Mouse (Mus musculus) spleen, adult 2 months (tissue): Measurements from ENCODE around the gene Yars.

Source experiments
- CTCF ChIP-seq: fragments of 200-500 bp; IDR thresholded peaks from 2 replicates; pipeline ENCODE4 v1.5.1; 2011; ENCODE audit warnings: mild to moderate bottlenecking, inconsistent platforms; ENCODE audit not compliant: insufficient read depth, insufficient read length, insufficient replicate concordance; ENCODE audit errors: extremely low read depth
- POLR2A ChIP-seq: fragments of 200-500 bp; IDR thresholded peaks from 2 replicates; pipeline ENCODE4 v1.6.1; 2011; ENCODE audit warnings: low read depth, low read length, inconsistent platforms

DNA sequence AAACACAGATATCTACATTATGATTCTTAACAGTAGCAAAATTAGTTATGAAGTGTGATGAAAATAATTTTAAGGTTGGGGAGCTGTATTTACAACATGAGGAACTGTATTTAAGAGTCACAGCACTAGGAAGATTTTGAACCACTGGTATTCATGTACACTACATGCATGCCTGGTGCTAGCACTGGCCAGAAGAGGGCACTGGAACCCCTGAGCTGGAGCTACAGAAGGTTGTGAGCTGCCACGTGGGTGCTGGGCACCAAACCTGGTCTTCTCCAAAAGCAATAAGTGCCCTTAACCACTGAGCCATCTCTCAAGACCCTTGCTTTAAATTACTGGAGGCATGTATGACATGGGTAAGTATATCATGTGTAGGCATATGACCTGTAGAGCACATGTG, 17.0 kb upstream of the Yars start:
- TF ChIP-seq CTCF: no peak
- TF ChIP-seq POLR2A: no peak
